Mouse (Mus musculus): ENCODE measurements at regions not wholly inside any gene's neighbourhood (a gene's known extent, or its start where the extent isn't known, plus 50 kb on each side); places are given as distances from the start of the nearest gene placed in this dataset.

DNA sequence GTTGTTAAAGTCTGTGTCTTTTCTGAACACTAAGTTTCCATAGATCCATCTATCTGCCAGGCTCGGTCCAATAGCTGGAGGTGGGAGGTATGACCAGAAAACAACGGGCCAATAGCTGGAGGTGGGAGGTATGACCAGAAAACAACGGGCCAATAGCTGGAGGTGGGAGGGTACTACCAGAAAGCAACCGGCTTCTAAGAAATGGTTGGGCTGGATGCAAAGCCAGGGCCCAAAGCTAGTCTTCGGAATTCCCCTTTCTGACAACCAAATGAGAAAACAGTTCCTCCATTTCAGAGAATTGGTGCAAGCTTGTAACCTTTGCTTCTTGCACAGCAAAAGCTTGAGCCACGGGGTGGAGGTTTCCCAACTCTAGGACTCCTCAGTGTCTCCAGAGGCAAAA, 147.1 kb upstream of the 1600014C23Rik start:
- TF ChIP-seq CTCF (IDR thresholded peaks at IDR 0.05; ENCODE audit: low read depth) (no peak), EP300 (IDR thresholded peaks at IDR 0.05; ENCODE audit: low read depth) (no peak)

Data from heart, postnatal 0 days (tissue).